Mouse (Mus musculus) C2C12 (cell line): ENCODE data around the gene Dctd. TPM values are rescaled to one million over a fixed set of nuclear protein-coding genes. Genes with fewer than 3 reads are reported as not detected.

ENCODE experiments used
- H3K27me3 ChIP-seq: one replicate; pipeline ENCODE4 v1.6.1; 2011; ENCODE audit not compliant: control insufficient read depth, insufficient read depth, insufficient read length
- H3K36me3 ChIP-seq: one replicate; pipeline ENCODE4 v1.6.1; 2011; ENCODE audit not compliant: control insufficient read depth, insufficient read depth
- H3K4me3 ChIP-seq: one replicate; pipeline ENCODE4 v1.5.1; 2011; ENCODE audit warnings: mild to moderate bottlenecking, control low read depth; ENCODE audit not compliant: poor library complexity, insufficient read depth, severe bottlenecking
- H3K79me2 ChIP-seq: one replicate; pipeline ENCODE4 v1.6.1; 2011; ENCODE audit not compliant: control insufficient read depth, insufficient read depth
- H3K79me3 ChIP-seq: one replicate; pipeline ENCODE4 v1.6.1; 2011; ENCODE audit warnings: low read depth, control low read depth
- H3ac ChIP-seq: one replicate; pipeline ENCODE3; 2011; ENCODE audit warnings: low read depth; ENCODE audit not compliant: control insufficient read depth, insufficient read length
- CEBPB ChIP-seq: IDR thresholded peaks from one replicate; pipeline ENCODE4 v1.6.1; 2011; ENCODE audit warnings: low read depth, mild to moderate bottlenecking, control low read depth, moderate library complexity
- CTCF ChIP-seq: IDR thresholded peaks from one replicate; pipeline ENCODE4 v1.5.1; 2011; ENCODE audit not compliant: control insufficient read depth, insufficient read depth, insufficient read length
- FOSL1 ChIP-seq: IDR thresholded peaks from one replicate; pipeline ENCODE4 v1.8.0; 2011; ENCODE audit warnings: mild to moderate bottlenecking, low read length; ENCODE audit not compliant: poor library complexity, insufficient read depth, severe bottlenecking
- MAX ChIP-seq: IDR thresholded peaks from one replicate; pipeline ENCODE4 v1.6.1; 2011; ENCODE audit warnings: mild to moderate bottlenecking, control low read depth
- MYOD1 ChIP-seq: IDR thresholded peaks from one replicate; pipeline ENCODE4 v1.6.1; 2011; ENCODE audit warnings: low read depth; ENCODE audit not compliant: control insufficient read depth, insufficient read length
- MYOG ChIP-seq: IDR thresholded peaks from one replicate; pipeline ENCODE4 v1.6.1; 2011; ENCODE audit not compliant: control insufficient read depth, insufficient read length; ENCODE audit errors: extremely low read depth
- USF1 ChIP-seq: IDR thresholded peaks from one replicate; pipeline ENCODE4 v1.6.1; 2011; ENCODE audit warnings: low read depth, mild to moderate bottlenecking, control low read depth, moderate library complexity
- polyA plus RNA-seq: library from polyadenylated mRNA; unstranded; fragments of >200 nt; fragmentation: generic; extraction: Trizol; gene quantifications from one replicate; pipeline ENCODE4 v1.2.1, GENCODE M21; 2012; ENCODE audit warnings: missing spikeins

The Dctd gene
- polyA plus RNA-seq, 1 experiment: 27.2 TPM

DNA sequence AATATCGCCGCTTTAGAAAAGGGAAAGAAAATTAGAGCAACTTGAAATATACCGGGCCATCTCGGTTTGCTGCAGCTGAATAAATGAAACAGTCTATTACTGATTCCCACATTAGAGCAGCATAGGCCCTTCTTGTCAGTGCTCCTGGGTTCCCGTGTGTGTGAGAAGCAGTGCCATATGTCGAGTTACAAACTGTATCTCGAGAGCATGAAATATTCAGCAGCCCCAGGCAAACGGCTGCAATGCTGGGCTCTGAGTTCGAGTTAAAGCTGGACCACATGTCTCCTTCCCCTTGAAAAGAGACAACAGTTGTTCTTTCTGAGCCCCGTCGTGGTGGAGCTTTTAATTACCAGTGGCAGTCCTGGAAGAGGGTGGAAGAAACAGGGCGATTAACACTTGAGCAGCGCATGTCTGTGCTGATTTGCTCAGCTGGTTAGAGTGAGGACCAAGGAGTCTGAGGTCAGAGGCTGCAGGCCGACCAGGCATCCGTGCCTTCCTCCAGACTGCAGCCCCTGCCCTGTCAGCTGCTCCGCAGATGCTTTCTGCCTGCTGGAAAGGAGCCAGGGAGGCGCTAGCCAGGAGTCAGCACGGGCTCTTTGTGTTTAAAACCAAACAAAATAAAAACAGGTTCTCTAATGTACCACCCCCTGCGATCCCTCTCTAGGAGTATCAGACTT is 53.3 kb downstream of the Dctd start:
- Histone ChIP-seq H3K27me3 (no peaks in the 10 kb centered on the region), H3K79me3 (no peaks in the 10 kb centered on the region), H3K4me3 (no peak overlapping the region), H3K79me2 (no peaks in the 10 kb centered on the region), H3ac (no peak overlapping the region), H3K36me3 (no peaks in the 10 kb centered on the region)
- TF ChIP-seq FOSL1: no peak
- TF ChIP-seq MYOD1: no peak
- no peak for TF ChIP-seq MYOG
- TF ChIP-seq MAX: no peak
- no peak for TF ChIP-seq USF1
- TF ChIP-seq CTCF: no peak
- TF ChIP-seq CEBPB: no peak

DNA sequence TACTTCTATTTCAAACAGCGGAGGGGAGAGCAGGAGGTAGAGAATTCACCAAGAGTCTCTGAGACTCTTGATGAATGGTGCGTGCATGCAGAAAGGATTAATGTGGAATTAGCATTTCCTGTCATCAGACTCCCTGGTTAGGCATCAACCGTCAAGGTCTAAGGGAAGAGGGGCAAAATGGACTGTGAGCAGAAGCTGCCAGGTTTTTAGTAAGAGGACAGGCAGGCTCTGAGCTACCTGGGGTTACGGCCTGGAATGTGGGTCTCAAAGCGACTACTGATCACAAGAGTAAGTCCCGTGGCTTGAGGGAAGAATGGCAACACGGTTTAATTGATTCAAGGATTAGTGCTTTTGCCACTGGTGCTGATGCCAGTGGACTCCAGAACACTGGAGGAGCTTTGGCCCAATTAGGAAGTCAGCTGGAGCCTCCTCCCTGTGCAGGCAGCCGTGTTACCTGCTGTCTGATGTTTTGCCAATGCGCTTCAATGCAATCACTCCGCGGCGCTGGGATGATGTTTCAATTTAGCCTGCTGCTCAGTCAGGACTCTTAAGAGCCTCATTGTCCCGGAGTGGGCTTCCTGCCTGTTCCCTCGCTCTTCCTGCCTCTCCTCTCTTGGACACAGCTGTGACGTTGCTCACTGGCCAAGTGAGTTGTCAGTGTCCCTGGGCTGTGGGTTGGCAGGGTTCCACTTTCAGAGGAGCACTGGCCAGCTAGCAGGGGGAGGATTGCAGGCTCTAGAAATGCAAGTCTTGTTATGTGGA is 54.6 kb downstream of the Dctd start:
- Histone ChIP-seq H3K27me3 (no peaks in the 10 kb centered on the region), H3K36me3 (no peaks in the 10 kb centered on the region), H3K79me3 (no peaks in the 10 kb centered on the region), H3K79me2 (no peaks in the 10 kb centered on the region), H3ac (no peak overlapping the region), H3K4me3 (no peak overlapping the region)
- no peak for TF ChIP-seq MYOD1
- TF ChIP-seq MYOG: no peak
- no peak for TF ChIP-seq CEBPB
- TF ChIP-seq USF1: no peak

DNA sequence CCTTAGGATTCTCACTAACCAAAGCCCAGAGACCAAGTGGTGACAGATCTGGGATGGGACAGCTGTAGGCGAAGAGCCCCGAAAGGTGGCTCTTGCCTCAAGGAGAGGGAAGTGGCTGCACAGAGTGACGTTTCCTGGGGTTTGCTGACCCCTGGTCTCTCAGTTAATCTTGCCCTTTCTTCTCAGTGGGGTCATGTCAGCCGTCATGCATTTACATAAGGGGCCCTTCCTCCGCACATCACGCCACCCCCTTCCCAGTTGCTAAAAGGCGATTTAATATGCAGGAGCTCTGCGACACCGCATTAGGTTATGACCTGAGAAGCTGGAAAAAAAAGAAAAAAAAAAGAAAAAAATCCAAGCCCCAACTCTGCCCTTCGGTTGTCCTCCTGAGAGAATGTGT is 58.8 kb downstream of the Dctd start:
- H3K36me3 ChIP-seq: no peaks in the 10 kb centered on the region
- no peak for TF ChIP-seq FOSL1
- TF ChIP-seq CEBPB: no peak
- no peak for TF ChIP-seq MYOD1
- TF ChIP-seq MAX: no peak
- TF ChIP-seq MYOG: no peak
- no peak for TF ChIP-seq USF1
- TF ChIP-seq CTCF: no peak

DNA sequence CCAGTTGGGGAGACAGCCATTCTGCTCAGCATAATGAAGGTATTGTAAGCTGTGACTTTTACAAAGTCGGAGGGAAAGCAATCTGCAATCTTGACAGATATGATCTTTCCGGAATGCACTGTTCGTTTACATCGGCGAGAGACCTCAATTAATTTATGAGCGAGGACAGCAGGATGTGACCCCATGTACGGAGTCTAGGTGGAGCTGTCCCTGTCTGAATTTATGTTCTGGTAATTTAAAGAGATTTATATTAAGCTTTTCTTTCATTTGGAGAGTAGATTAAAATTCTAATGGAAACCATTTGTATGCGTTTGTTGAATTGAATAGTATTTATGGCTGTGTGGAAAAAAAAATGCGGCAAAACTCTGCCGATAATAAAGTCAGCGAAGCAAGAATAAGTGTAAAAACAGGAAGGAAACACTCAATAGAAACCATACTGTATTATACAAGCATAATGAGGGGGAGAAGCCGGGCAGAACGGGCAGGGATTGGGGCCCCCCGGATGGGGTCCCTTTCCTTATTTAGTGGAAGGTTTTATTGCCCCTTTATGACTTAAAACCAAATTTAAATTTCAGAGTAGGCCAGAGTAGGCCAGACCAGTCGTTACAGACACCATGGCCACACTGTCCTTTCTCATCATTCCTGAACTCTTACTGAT is 59.8 kb downstream of the Dctd start:
- no peaks in the 10 kb centered on the region for H3K27me3 ChIP-seq
- H3K79me3 ChIP-seq: no peaks in the 10 kb centered on the region
- no peaks in the 10 kb centered on the region for H3K36me3 ChIP-seq
- H3K4me3 ChIP-seq: no peak overlapping the region
- H3ac ChIP-seq: no peak overlapping the region
- no peaks in the 10 kb centered on the region for H3K79me2 ChIP-seq
- no peak for TF ChIP-seq FOSL1

More for the DNA sequence above, 58.8 kb downstream of the Dctd start:
- Histone ChIP-seq H3K27me3 (no peaks in the 10 kb centered on the region), H3ac (no peak overlapping the region), H3K4me3 (no peak overlapping the region), H3K79me3 (no peaks in the 10 kb centered on the region), H3K79me2 (no peaks in the 10 kb centered on the region)

GRCm38 (mm10) chr8:48177406-48177805 is 78.5 kb downstream of the Dctd start:
- Histone ChIP-seq H3K79me3 (no peaks in the 10 kb centered on the region), H3ac (no peak overlapping the region), H3K4me3 (no peak overlapping the region), H3K27me3 (no peaks in the 10 kb centered on the region), H3K79me2 (no peaks in the 10 kb centered on the region), H3K36me3 (no peaks in the 10 kb centered on the region)
- no peak for TF ChIP-seq CTCF
- no peak for TF ChIP-seq MAX
- no peak for TF ChIP-seq CEBPB
- TF ChIP-seq USF1: no peak
- TF ChIP-seq FOSL1: no peak
- TF ChIP-seq MYOD1: no peak

DNA sequence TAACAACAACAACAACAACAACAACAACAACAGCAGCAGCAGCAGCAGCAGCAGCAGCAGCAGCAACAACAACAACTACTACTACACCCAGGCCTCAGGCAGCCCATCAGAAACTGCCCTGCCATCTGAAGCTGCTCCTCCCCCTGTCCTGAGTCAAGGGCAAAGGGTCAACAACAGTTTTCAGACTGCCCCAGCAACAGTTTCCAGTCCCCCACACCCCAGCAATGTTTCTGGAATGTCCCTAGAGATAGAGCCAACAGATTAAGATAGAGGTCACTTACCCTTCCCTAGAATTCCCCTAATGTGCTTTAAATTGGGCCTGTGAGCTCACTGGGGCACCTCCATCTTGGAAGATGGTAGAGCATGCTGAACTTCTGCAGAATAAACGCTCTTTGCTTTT is 79.0 kb downstream of the Dctd start:
- Histone ChIP-seq H3K36me3 (no peaks in the 10 kb centered on the region), H3K79me3 (no peaks in the 10 kb centered on the region), H3K4me3 (no peak overlapping the region), H3ac (no peak overlapping the region), H3K27me3 (no peaks in the 10 kb centered on the region), H3K79me2 (no peaks in the 10 kb centered on the region)
- TF ChIP-seq MYOD1 (no peak), CEBPB (no peak), MAX (no peak), MYOG (no peak)
